Mouse (Mus musculus) myocyte (in vitro differentiated cells): Measurements from ENCODE around the gene Rad23a. TPM values are rescaled to one million over a fixed set of nuclear protein-coding genes. Genes with fewer than 3 reads are reported as not detected.
A peak's percentile ranks its signal among the peaks of the same experiment; 100 is the strongest.

Experiments used
- H3K27me3 ChIP-seq: one replicate; pipeline ENCODE4 v1.6.1; 2011; ENCODE audit not compliant: control insufficient read depth, insufficient read depth, insufficient read length
- H3K36me3 ChIP-seq: one replicate; pipeline ENCODE4 v1.6.1; 2011; ENCODE audit not compliant: control insufficient read depth, insufficient read depth
- H3K4me2 ChIP-seq: one replicate; pipeline ENCODE4 v1.6.1; 2011; ENCODE audit warnings: low read depth, control low read depth
- H3K4me3 ChIP-seq: one replicate; pipeline ENCODE4 v1.5.1; 2011; ENCODE audit warnings: mild to moderate bottlenecking, control low read depth, moderate library complexity
- H3K79me2 ChIP-seq: one replicate; pipeline ENCODE4 v1.6.1; 2011; ENCODE audit not compliant: control insufficient read depth, insufficient read depth
- H3ac ChIP-seq: one replicate; pipeline ENCODE4 v1.6.1; 2011; ENCODE audit not compliant: control insufficient read depth, insufficient read length
- CEBPB ChIP-seq: IDR thresholded peaks from 2 replicates; pipeline ENCODE4 v1.6.1; 2011; ENCODE audit warnings: mild to moderate bottlenecking, moderate library complexity; ENCODE audit not compliant: poor library complexity, insufficient read depth, severe bottlenecking
- E2F4 ChIP-seq: IDR thresholded peaks from one replicate; pipeline ENCODE4 v1.6.1; 2011; ENCODE audit warnings: mild to moderate bottlenecking, control low read depth, moderate library complexity; ENCODE audit not compliant: insufficient read depth
- MAX ChIP-seq: IDR thresholded peaks from one replicate; pipeline ENCODE4 v1.6.1; 2011; ENCODE audit warnings: low read depth, mild to moderate bottlenecking, control low read depth
- MYOD1 ChIP-seq, 3 experiments: IDR thresholded peaks; one replicate each; pipeline ENCODE4 v1.6.1; 2011; ENCODE audit warnings: control low read depth in 2 of 3, low read depth in 2 of 3, mild to moderate bottlenecking in 2 of 3, moderate library complexity in 1 of 3; ENCODE audit not compliant: insufficient read length in 2 of 3, control insufficient read depth in 1 of 3
- MYOG ChIP-seq, 3 experiments: IDR thresholded peaks; one replicate each; pipeline ENCODE4 v1.6.1; 2011; ENCODE audit warnings: control low read depth in 2 of 3, low read depth in 2 of 3, mild to moderate bottlenecking in 2 of 3; ENCODE audit not compliant: insufficient read length in 2 of 3, control insufficient read depth in 1 of 3, insufficient read depth in 1 of 3
- POLR2A ChIP-seq: IDR thresholded peaks from one replicate; pipeline ENCODE4 v1.6.1; 2011; ENCODE audit warnings: low read depth, mild to moderate bottlenecking, control low read depth, moderate library complexity; ENCODE audit not compliant: insufficient read length
- POLR2AphosphoS2 ChIP-seq: IDR thresholded peaks from one replicate; pipeline ENCODE4 v1.6.1; 2011; ENCODE audit warnings: low read depth, control low read depth; ENCODE audit not compliant: insufficient read length
- REST ChIP-seq: IDR thresholded peaks from one replicate; pipeline ENCODE4 v1.6.1; 2011; ENCODE audit warnings: mild to moderate bottlenecking, control low read depth, moderate library complexity; ENCODE audit not compliant: insufficient read depth, insufficient read length
- SRF ChIP-seq: IDR thresholded peaks from one replicate; pipeline ENCODE4 v1.6.1; 2011; ENCODE audit warnings: low read depth; ENCODE audit not compliant: control insufficient read depth, insufficient read length
- TCF12 ChIP-seq: IDR thresholded peaks from one replicate; pipeline ENCODE4 v1.6.1; 2011; ENCODE audit warnings: mild to moderate bottlenecking, control low read depth; ENCODE audit not compliant: poor library complexity, insufficient read depth, severe bottlenecking
- TCF3 ChIP-seq: IDR thresholded peaks from one replicate; pipeline ENCODE4 v1.6.1; 2011; ENCODE audit warnings: low read depth, control low read depth; ENCODE audit not compliant: insufficient read length
- USF1 ChIP-seq: IDR thresholded peaks from one replicate; pipeline ENCODE4 v1.6.1; 2011; ENCODE audit warnings: low read depth, mild to moderate bottlenecking, control low read depth, moderate library complexity
- polyA plus RNA-seq: library from polyadenylated mRNA; unstranded; fragments of >200 nt; fragmentation: generic; extraction: Trizol; gene quantifications from one replicate; pipeline ENCODE4 v1.2.1, GENCODE M21; 2012; ENCODE audit warnings: missing spikeins

Rad23a gene
- polyA plus RNA-seq, 1 experiment, result 139 TPM

DNA sequence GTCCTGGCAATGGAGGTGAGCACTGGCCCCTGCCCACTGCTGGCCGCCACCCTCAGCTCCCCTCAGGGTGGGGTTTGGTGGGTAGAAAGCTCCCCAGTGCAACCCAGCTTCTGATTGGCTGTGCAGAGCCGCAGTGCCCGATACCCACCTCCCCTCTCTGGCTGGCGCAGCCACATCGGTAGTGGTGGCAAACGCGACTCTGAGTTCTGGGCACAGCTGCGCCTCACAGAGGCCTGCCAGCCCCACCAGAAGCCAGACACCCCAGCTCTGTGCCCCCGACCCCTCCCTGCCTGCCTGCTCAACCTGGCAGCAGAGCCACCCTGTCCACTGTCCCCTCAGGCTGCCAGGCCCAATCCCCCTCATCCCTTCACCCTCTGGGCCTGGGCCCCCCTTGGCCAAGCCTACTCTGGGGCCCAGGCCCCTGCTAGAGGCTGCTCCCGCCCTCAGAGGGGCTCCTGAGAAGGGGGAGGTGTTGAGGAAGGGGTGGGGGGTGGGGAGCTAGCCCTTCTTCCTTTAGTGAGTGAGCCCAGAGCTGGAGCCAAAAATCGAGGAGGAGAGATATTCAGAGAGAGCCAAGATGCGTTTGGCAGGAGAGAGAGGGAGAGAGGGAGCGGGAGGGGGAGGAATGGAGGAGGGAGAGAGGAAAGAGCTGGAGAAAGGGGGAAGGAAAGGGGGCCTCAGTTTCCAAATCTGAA, 46.5 kb downstream of the Rad23a start:
- TF ChIP-seq SRF (no peak), POLR2AphosphoS2 (no peak), REST (no peak), CEBPB (no peak), POLR2A (no peak), MAX (no peak), MYOG (IDR thresholded peaks at IDR 0.05; ENCODE audit: control insufficient read depth in 1 of 3, insufficient read depth in 1 of 3, insufficient read length in 2 of 3, low read depth in 2 of 3) (no peak), TCF12 (no peak), MYOD1 (IDR thresholded peaks at IDR 0.05; ENCODE audit: control insufficient read depth in 1 of 3, insufficient read length in 2 of 3, low read depth in 2 of 3) (no peak), TCF3 (no peak), E2F4 (no peak), USF1 (no peak)
- H3ac ChIP-seq, result no peak overlapping the region
- H3K4me3 ChIP-seq, result no peak overlapping the region
- H3K27me3 ChIP-seq, result no peaks in the 10 kb centered on the region
- H3K4me2 ChIP-seq, result no peak overlapping the region
- H3K79me2 ChIP-seq, result peaks cover 99% of the 10 kb centered on the region
- H3K36me3 ChIP-seq, result peaks cover 6% of the 10 kb centered on the region

DNA sequence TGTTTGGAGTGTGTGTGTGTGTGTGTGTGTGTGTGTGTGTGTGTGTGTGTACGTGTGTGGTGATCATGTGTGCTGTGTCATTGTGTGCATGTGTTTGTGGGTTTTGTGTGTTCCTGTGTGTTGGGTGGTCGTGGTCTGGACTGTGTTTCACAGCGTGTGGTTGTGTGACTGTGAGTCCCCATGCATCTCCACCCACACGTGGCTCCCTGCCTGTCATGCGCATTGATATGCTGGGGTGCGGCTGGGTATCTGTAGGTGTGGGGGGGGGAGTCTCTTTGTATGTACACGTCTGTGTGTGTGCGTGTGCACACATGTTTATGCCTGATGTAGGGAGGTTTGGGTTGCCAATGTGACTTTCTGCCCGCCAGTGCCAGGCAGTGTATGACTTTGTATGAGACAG, 47.3 kb downstream of the Rad23a start:
- no peak overlapping the region for H3ac ChIP-seq
- H3K36me3 ChIP-seq, result peaks cover 6% of the 10 kb centered on the region
- no peak overlapping the region for H3K4me2 ChIP-seq
- no peaks in the 10 kb centered on the region for H3K27me3 ChIP-seq
- no peak overlapping the region for H3K4me3 ChIP-seq
- TF ChIP-seq POLR2A, result peak; percentile 25
- TF ChIP-seq MYOD1 (IDR thresholded peaks at IDR 0.05; ENCODE audit: control insufficient read depth in 1 of 3, insufficient read length in 2 of 3, low read depth in 2 of 3), result no peak
- peaks cover 99% of the 10 kb centered on the region for H3K79me2 ChIP-seq

DNA sequence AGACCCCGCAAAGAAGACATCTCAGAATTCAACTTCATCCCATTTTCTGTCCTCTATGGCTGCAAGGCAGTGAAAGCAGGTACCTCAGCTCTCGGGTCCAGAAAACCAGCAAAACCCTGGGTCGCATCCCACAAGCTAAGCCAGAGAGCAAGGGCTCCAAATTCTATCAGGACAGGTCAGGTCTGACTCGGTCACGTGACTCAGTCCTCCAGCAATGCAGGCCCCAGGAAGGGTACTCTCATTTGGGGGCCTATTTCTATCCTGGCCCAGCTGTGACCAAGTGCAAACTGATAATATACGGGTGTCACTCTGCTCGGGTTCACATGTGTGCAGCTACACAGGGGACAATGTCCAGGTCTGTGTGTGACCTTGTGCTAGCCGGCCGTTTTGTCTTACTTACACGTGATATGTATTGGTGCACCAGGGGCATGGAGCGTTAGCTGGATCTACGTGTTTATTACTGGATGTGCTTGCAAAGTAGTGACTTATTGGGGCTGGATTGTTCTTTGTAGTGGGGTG, 48.0 kb downstream of the Rad23a start:
- H3K36me3 ChIP-seq, result peaks cover 6% of the 10 kb centered on the region
- H3ac ChIP-seq, result no peak overlapping the region
- peaks cover 97% of the 10 kb centered on the region for H3K79me2 ChIP-seq
- TF ChIP-seq USF1 (peak; percentile 83), SRF (no peak), REST (no peak)
- H3K4me2 ChIP-seq, result no peak overlapping the region
- no peaks in the 10 kb centered on the region for H3K27me3 ChIP-seq
- H3K4me3 ChIP-seq, result no peak overlapping the region

DNA sequence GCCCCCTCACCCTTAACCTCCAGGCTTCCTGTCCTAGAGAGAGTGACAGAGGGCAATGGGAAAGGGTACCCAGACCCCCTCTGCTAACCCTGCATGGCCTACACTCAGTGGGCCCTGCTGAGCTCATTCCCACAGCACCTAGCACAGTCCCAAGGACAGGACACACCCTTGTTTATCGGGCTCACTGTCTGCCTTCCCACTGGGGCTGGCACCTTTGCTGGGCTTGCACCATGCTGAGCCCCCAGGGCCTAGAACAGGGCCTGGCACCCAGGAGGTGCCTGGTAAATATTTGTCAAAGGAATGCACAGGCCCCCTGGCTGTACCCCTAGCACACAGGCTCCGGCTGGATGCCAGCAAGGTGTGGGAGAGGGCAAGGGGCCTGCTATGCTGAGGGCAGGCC, 49.9 kb downstream of the Rad23a start:
- Histone ChIP-seq H3K79me2 (peaks cover 89% of the 10 kb centered on the region), H3K4me3 (no peak overlapping the region), H3ac (no peak overlapping the region), H3K36me3 (no peaks in the 10 kb centered on the region), H3K4me2 (peak overlapping the region; percentile 45), H3K27me3 (no peaks in the 10 kb centered on the region)
- TF ChIP-seq SRF (no peak), MAX (no peak), MYOD1 (IDR thresholded peaks at IDR 0.05; ENCODE audit: control insufficient read depth in 1 of 3, insufficient read length in 2 of 3, low read depth in 2 of 3) (no peak), USF1 (no peak), TCF3 (no peak), E2F4 (no peak), TCF12 (no peak)

DNA sequence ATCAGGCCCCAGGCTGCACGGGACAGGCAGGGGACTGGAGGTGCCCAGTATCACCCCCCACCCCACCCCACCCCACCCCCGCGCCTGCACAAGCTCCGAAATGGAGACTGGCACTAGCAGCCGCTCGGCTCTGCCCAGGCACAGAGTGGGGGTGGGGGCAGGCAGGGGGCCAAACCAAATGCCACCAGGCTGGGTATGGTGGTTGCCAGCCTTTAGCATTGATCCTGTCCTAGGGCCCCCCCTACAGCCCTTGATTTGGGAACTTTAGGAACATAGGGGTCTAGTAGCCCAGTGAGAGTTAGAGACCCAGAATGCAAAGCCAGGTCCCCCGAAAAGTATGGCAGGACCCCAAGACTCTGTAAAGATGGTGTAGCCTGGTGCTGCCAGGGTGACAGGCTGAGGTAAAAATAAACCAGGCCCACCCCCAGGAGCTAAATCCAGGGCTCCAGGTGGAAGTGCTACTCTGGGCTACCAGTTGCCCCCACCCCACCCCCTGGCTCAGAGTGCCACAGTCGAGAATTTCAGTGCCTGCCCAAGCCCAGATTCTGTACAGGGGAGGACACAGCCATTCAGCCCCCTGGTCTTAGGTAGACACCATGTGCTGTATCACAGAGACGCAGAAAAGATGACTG, 50.5 kb downstream of the Rad23a start:
- TF ChIP-seq MAX, result no peak
- no peak for TF ChIP-seq MYOG (IDR thresholded peaks at IDR 0.05; ENCODE audit: control insufficient read depth in 1 of 3, insufficient read depth in 1 of 3, insufficient read length in 2 of 3, low read depth in 2 of 3)
- no peak for TF ChIP-seq SRF
- no peak for TF ChIP-seq TCF3
- TF ChIP-seq REST, result no peak
- TF ChIP-seq E2F4, result no peak
- TF ChIP-seq USF1, result no peak
- no peak for TF ChIP-seq TCF12
- no peak for TF ChIP-seq MYOD1 (IDR thresholded peaks at IDR 0.05; ENCODE audit: control insufficient read depth in 1 of 3, insufficient read length in 2 of 3, low read depth in 2 of 3)
- TF ChIP-seq CEBPB, result no peak
- no peak for TF ChIP-seq POLR2AphosphoS2
- no peak for TF ChIP-seq POLR2A
- Histone ChIP-seq H3K79me2 (peaks cover 89% of the 10 kb centered on the region), H3ac (no peak overlapping the region), H3K27me3 (no peaks in the 10 kb centered on the region), H3K4me3 (no peak overlapping the region), H3K4me2 (peak overlapping the region; percentile 45), H3K36me3 (no peaks in the 10 kb centered on the region)
